Mouse (Mus musculus) limb, embryonic 14.5 days (tissue): ENCODE results near the gene Rbms1. TPM values are rescaled to one million over a fixed set of nuclear protein-coding genes. Genes with fewer than 3 reads are reported as not detected.
"Not testable (repeated sequence)": the region's sequence is repeated elsewhere in the genome, so short reads cannot be mapped to it uniquely, and the experiment has no call there.

Source experiments
- ATAC-seq: fragments of 200-750 bp; cut with Nextera tagmentation; 2 replicates; pipeline ENCODE4 v1.8.0; 2017; ENCODE audit warnings: low read depth, moderate number of reproducible peaks, moderate TSS enrichment; ENCODE audit not compliant: low FRiP score
- DNase-seq: peaks from one replicate; pipeline ENCODE4 v3.0.0-alpha.2; 2015; ENCODE audit warnings: low spot score
- H3K27ac ChIP-seq: fragments of 300-500 bp; sonication (generic); replicated peaks from 2 replicates; pipeline ENCODE4 v1.5.1; 2014; ENCODE audit warnings: low read depth, mild to moderate bottlenecking, low read length, moderate library complexity, mixed read lengths
- H3K27me3 ChIP-seq: fragments of 300-500 bp; sonication (generic); 2 replicates; pipeline ENCODE4 v1.6.1; 2014; ENCODE audit warnings: low read length, mixed read lengths; ENCODE audit not compliant: control insufficient read depth, insufficient read depth
- H3K36me3 ChIP-seq: fragments of 300-500 bp; sonication (generic); 2 replicates; pipeline ENCODE4 v1.6.1; 2014; ENCODE audit warnings: mild to moderate bottlenecking, low read length, moderate library complexity, mixed read lengths; ENCODE audit not compliant: control insufficient read depth, insufficient read depth
- H3K4me1 ChIP-seq: fragments of 300-500 bp; sonication (generic); 2 replicates; pipeline ENCODE4 v1.6.1; 2014; ENCODE audit warnings: antibody characterized with exemption, low read length, mixed read lengths; ENCODE audit not compliant: control insufficient read depth, insufficient read depth
- H3K4me2 ChIP-seq: fragments of 300-500 bp; sonication (generic); replicated peaks from 2 replicates; pipeline ENCODE4 v1.6.1; 2014; ENCODE audit warnings: low read depth, mild to moderate bottlenecking, low read length, moderate library complexity; ENCODE audit not compliant: severe bottlenecking
- H3K4me3 ChIP-seq: fragments of 300-500 bp; sonication (generic); replicated peaks from 2 replicates; pipeline ENCODE4 v1.5.1; 2014; ENCODE audit warnings: low read length
- H3K9ac ChIP-seq: fragments of 300-500 bp; sonication (generic); 2 replicates; pipeline ENCODE4 v1.6.1; 2014; ENCODE audit warnings: mild to moderate bottlenecking, low read depth, low read length, moderate library complexity; ENCODE audit not compliant: severe bottlenecking
- H3K9me3 ChIP-seq: fragments of 300-500 bp; sonication (generic); 2 replicates; pipeline ENCODE4 v1.6.1; 2016; ENCODE audit warnings: low read length; ENCODE audit not compliant: control insufficient read depth
- POLR2A ChIP-seq: fragments of 200-500 bp; IDR thresholded peaks from 2 replicates; pipeline ENCODE4 v1.8.0; 2012; ENCODE audit warnings: inconsistent platforms, mild to moderate bottlenecking, moderate library complexity, borderline replicate concordance; ENCODE audit not compliant: insufficient read depth, insufficient read length; ENCODE audit errors: extremely low read depth
- WGBS: fragments of 180-500 bp; shearing (Covaris S2); extraction: QIAGEN DNeasy Blood & Tissue Kit; methylation state at CpG from one replicate; pipeline ENCODE4 v1.1.7; 2014; 5-methylcytosine and 5-hydroxymethylcytosine counted together
- polyA plus RNA-seq, 2 experiments: library from polyadenylated mRNA; depleted of rRNA in 1 of 2; stranded (reverse) in 1 of 2; unstranded in 1 of 2; fragments of >200 nt; fragmentation: Nextera tagmentation in 1 of 2; extraction: Ambion mirVana in 1 of 2; gene quantifications; 2 replicates each; pipeline versions ENCODE4 v1.2.1 to v1.2.3; 2012 to 2014

Gene Rbms1
- polyA plus RNA-seq, 2 experiments, result 84.9 to 118 TPM

GRCm38 (mm10) chr2:60832254-60832653 is 130.7 kb downstream of the Rbms1 start:
- WGBS, result 86% methylated on average over 8 of the region's 8 CpGs
- Histone ChIP-seq H3K9ac (no peak overlapping the region), H3K4me2 (no peak overlapping the region), H3K36me3 (no peaks in the 10 kb centered on the region), H3K27me3 (no peaks in the 10 kb centered on the region), H3K9me3 (no peaks in the 10 kb centered on the region), H3K27ac (no peak overlapping the region), H3K4me1 (peaks cover 23% of the 10 kb centered on the region), H3K4me3 (no peak overlapping the region)
- no peak for TF ChIP-seq POLR2A
- no peak for DNase-seq
- no peak for ATAC-seq

GRCm38 (mm10) chr2:60830464-60830863 is 132.5 kb downstream of the Rbms1 start:
- not testable (repeated sequence) for H3K27ac ChIP-seq, H3K27me3 ChIP-seq, H3K36me3 ChIP-seq, H3K4me2 ChIP-seq, DNase-seq, H3K4me3 ChIP-seq, ATAC-seq, H3K9ac ChIP-seq, H3K9me3 ChIP-seq
- H3K4me1 ChIP-seq, result peaks cover 17% of the 10 kb centered on the region
- 62% methylated on average over 1 of the region's 1 CpGs for WGBS

- ATAC-seq, result no peak
- no peak overlapping the region for H3K9ac ChIP-seq
- no peaks in the 10 kb centered on the region for H3K36me3 ChIP-seq
- H3K9me3 ChIP-seq, result no peaks in the 10 kb centered on the region
- no peak for TF ChIP-seq POLR2A
- no peaks in the 10 kb centered on the region for H3K27me3 ChIP-seq
- peaks cover 13% of the 10 kb centered on the region for H3K4me1 ChIP-seq
- 87% methylated on average over 10 of the region's 10 CpGs for WGBS
- no peak for DNase-seq
- no peak overlapping the region for H3K4me3 ChIP-seq
- no peak overlapping the region for H3K27ac ChIP-seq
- no peak overlapping the region for H3K4me2 ChIP-seq
Observed at GRCm38 (mm10) chr2:60828908-60829462, 134.0 kb downstream of the Rbms1 start.

GRCm38 (mm10) chr2:60827152-60827428 is 135.9 kb downstream of the Rbms1 start:
- Histone ChIP-seq H3K27ac (no peak overlapping the region), H3K27me3 (no peaks in the 10 kb centered on the region), H3K4me2 (no peak overlapping the region), H3K9me3 (no peaks in the 10 kb centered on the region), H3K4me1 (peaks cover 10% of the 10 kb centered on the region), H3K9ac (no peak overlapping the region), H3K36me3 (no peaks in the 10 kb centered on the region), H3K4me3 (no peak overlapping the region)
- TF ChIP-seq POLR2A, result no peak
- ATAC-seq (no peak), DNase-seq (no peak)
- WGBS, result 62% methylated on average over 5 of the region's 5 CpGs

GRCm38 (mm10) chr2:60826406-60827151 is 136.4 kb downstream of the Rbms1 start:
- DNase-seq (no peak), ATAC-seq (no peak)
- Histone ChIP-seq H3K4me3 (no peak overlapping the region), H3K9ac (no peak overlapping the region), H3K27ac (no peak overlapping the region), H3K27me3 (no peaks in the 10 kb centered on the region), H3K4me1 (peaks cover 10% of the 10 kb centered on the region), H3K9me3 (no peaks in the 10 kb centered on the region), H3K4me2 (no peak overlapping the region), H3K36me3 (no peaks in the 10 kb centered on the region)
- TF ChIP-seq POLR2A, result no peak
- WGBS, result 85% methylated on average over 11 of the region's 11 CpGs
